Mouse (Mus musculus): ENCODE data around the gene Zfp296.
"Not testable (repeated sequence)": the region's sequence is repeated elsewhere in the genome, so short reads cannot be mapped to it uniquely, and the experiment has no call there.

The Zfp296 gene

GRCm38 (mm10) chr7:19603849-19604605, 26.9 kb downstream of the Zfp296 start, which contains the start of gene Clasrp:
Gene Clasrp, minus strand, starts transcription at chr7:19604486.
- DNase-seq (ENCODE audit: low spot score in 2 of 2) = peak; percentile 94 to 99

DNA sequence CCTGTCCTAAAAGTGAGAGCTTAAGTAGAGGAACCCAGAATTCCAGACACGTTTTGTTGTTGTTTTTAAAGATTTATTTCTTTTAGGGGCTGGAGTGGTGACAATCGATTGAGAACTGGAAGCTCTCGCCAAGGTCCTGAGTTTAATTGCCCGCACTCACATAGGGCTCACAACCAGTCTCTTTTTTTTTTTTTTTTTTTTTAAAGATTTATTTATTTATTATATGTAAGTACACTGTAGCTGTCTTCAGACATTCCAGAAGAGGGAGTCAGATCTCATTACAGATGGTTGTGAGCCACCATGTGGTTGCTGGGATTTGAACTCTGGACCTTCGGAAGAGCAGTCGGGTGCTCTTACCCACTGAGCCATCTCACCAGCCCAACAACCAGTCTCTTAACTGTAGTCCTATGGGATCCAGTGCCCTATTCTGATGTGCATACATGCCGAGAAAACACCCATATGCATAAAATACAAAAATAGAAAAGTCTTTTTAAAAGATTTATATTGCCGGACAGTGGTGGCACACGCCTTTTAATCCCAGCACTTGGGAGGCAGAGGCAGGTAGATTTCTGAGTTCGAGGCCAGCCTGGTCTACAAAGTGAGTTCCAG, 27.6 kb downstream of the Zfp296 start:
- DNase-seq (ENCODE audit: low spot score in 2 of 2) = not testable (repeated sequence)

GRCm38 (mm10) chr7:19607291-19607690, 30.2 kb downstream of the Zfp296 start:
- no peak for DNase-seq (ENCODE audit: low spot score in 2 of 2)

DNA sequence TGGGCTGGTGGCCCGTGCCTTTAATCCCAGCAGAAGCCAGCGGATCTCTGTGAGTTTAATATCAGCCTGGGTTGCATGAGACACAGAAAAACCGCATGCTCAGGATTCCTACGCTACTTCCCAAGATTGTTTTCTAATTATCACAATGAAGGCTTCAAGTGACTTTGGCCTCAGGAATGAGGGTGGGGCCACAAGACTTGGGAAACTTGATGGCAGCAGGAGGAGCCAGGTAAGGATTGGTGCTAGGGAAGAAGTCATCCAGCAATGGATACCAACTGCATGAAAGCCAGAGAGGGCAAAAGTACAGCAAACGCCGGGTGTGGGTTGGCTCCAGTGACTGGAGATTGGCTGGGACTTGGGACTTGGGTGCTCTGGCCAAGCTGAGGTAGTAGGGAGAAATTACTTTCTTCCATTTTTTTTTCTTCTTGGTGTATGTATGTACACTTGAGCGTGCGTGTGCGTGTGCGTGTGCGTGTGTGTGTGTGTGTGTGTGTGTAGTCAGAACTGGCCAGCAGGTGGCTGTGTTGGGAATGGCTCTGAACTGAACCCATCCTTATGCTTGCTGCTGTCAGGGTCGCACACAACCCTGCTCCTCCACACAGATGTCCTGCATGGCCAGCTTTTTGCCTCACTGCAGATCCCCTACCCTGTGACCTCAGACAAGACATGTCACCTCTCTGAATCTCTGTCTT, 32.7 kb downstream of the Zfp296 start:
- no peak for DNase-seq (ENCODE audit: low spot score in 2 of 2)

DNA sequence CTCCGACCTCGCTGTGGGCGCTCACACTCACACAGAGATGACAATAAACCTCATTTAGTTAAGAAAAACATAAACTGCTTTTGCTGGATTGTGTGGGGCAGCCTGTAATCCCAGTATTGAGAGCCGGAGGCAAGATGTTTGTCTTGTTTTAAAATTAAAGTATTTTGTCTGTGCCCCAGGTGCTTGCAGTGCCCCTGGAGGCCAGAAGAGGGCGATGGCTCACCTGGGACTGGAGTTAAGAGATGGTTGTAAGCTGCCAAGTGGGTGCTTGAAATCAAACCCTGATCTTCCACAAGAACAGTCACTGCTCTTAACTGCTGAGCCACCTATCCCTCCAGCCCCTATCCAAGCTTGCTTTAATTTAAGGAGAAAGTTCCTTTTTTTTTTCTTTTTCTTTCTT, 33.9 kb downstream of the Zfp296 start:
- DNase-seq (ENCODE audit: low spot score in 2 of 2) = no peak

- DNase-seq (ENCODE audit: low spot score in 2 of 2) = peak in 1 of 2 experiments; percentile 55
Measured at GRCm38 (mm10) chr7:19615036-19615577, 38.0 kb downstream of the Zfp296 start.

DNA sequence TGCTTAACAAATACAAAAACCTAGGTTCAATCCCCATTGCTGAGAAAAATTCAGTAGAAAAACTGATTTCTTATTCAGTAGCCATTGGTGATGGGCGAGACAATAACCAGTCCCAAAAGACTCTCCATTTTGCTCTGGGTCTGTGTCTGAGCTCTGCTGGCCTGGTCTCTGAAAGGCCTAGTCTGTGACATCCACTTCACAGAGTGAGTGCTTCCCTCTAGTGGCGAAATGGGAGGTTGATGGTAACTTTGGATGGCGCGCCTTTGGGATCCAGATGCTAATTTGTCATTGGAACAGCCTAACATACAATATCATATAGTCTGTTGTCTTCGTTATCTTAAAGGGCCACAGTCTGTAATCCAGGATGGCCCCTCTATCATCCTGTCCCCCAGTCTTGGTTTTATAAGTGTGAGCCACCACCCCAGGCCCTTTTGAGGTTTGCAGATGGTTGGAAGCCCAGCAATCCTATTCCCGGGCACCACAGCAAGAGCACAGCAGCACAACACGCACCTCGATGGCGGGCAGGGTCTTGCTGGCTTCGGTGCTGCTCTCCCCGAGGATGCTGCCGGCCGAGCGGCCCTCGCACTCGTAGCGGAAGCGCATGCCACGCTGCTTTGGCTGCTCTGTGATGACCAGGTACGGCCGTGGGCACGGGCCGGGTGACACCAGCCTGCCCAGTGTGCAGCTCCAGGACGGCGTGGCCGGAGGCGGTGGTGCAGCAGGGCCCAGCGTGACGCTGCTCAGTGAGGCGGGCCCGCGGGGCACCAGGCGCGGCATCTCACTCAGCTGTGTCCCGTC, 42.1 kb downstream of the Zfp296 start:
- DNase-seq (ENCODE audit: low spot score in 2 of 2) = peak; percentile 59 to 76

- DNase-seq (ENCODE audit: low spot score in 2 of 2) = no peak
Measured at GRCm38 (mm10) chr7:19620811-19621210, 43.7 kb downstream of the Zfp296 start.

- DNase-seq (ENCODE audit: low spot score in 2 of 2) = no peak
Measured at GRCm38 (mm10) chr7:19622241-19622640, 45.2 kb downstream of the Zfp296 start.

GRCm38 (mm10) chr7:19623433-19623832, 46.3 kb downstream of the Zfp296 start:
- DNase-seq (ENCODE audit: low spot score in 2 of 2) = no peak

GRCm38 (mm10) chr7:19627721-19628120, 50.6 kb downstream of the Zfp296 start:
- no peak for DNase-seq (ENCODE audit: low spot score in 2 of 2)

- no peak for DNase-seq (ENCODE audit: low spot score in 2 of 2)
Measured at GRCm38 (mm10) chr7:19628192-19628535, 51.1 kb downstream of the Zfp296 start.

- peak; percentile 92 to 96 for DNase-seq (ENCODE audit: low spot score in 2 of 2)
Measured at GRCm38 (mm10) chr7:19628536-19629360, 51.7 kb downstream of the Zfp296 start.

DNA sequence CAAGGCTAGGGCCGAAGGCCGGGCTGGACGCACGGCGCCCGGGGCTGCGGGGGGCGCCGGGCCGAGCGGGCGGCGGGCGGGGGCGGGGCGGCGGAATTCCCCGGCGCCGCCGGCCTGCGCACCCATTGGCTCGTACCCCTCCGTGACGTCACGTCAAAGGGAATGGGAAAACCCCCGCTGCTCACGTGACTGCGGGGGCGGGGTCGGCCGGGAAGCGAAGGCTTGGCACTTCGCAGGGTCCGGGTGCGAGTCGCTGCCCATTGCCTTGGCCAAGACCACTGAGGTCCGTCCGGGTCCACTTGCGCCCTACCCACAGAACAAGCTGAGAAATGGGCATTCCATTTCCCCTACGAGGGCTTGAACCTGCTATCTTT, 52.3 kb downstream of the Zfp296 start, which contains the start of gene Relb:
Gene Relb, minus strand, starts transcription at position 78 of the 374 bp plus-strand sequence.
- peak; percentile 80 to 92 for DNase-seq (ENCODE audit: low spot score in 2 of 2)

Data from spleen, postnatal 10 days (tissue).